Mouse (Mus musculus): ENCODE measurements around the gene Tigd3. TPM values are rescaled to one million over a fixed set of nuclear protein-coding genes. Genes with fewer than 3 reads are reported as not detected.

Tigd3 gene
- polyA plus RNA-seq, 1 experiment from 2014 or later, result 12.9 TPM

DNA sequence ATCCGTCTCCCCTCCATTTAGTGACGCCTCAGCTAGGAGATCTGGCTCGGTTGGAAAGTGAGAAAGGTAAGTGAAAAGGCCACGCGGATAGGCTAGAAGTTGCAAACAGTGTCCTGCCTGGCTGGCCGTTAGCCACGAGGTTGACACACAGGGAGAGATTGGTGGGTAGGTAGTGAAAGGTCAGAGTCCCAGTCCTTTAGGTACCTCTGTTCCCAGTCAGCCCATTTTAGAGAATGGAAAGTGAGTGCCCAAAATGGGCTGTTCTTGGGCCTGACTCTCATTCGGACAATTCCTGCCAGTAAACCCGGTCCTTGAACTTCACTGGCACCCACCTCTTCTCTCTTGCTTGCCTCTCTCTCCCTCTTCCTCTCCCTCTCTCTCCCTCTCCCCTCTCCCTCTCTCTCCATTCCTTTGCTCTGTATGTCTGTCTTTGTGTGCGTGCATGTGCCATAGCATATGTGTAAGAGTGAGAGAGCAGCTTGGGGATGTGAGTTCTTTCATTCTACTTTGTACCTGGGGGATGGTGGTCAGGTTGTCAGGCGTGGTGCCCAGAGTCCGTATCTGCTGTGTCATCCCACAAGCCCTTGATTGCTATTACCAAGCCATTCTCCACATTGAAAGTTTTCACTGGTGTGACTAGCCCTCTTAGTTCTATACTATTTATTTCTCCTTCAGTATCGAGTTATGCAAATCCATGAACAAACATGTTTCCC is 19.2 kb upstream of the Tigd3 start, which contains the start of gene Dpf2:
TSS of gene Dpf2 (minus strand) at position 4 of the 713 bp plus-strand sequence.
- H3K27ac ChIP-seq (replicated peaks), result peak within 1 kb of the TSS; percentile 81
- H3K9me3 ChIP-seq, result no peaks in the 10 kb centered on the region
- H3K4me2 ChIP-seq (replicated peaks), result peak within 1 kb of the TSS; percentile 73
- ATAC-seq (replicated peaks), result peak; percentile 15; the same call in 1 of the 2 replicates
- peaks cover 8% of the 10 kb centered on the region for H3K36me3 ChIP-seq
- peak within 1 kb of the TSS; percentile 94 for H3K4me3 ChIP-seq
- H3K27me3 ChIP-seq, result no peaks in the 10 kb centered on the region
- peak within 1 kb of the TSS; percentile 90 for H3K9ac ChIP-seq (replicated peaks)
- peaks cover 32% of the 10 kb centered on the region for H3K4me1 ChIP-seq
- WGBS, result 21% methylated on average over 13 of the region's 13 CpGs

DNA sequence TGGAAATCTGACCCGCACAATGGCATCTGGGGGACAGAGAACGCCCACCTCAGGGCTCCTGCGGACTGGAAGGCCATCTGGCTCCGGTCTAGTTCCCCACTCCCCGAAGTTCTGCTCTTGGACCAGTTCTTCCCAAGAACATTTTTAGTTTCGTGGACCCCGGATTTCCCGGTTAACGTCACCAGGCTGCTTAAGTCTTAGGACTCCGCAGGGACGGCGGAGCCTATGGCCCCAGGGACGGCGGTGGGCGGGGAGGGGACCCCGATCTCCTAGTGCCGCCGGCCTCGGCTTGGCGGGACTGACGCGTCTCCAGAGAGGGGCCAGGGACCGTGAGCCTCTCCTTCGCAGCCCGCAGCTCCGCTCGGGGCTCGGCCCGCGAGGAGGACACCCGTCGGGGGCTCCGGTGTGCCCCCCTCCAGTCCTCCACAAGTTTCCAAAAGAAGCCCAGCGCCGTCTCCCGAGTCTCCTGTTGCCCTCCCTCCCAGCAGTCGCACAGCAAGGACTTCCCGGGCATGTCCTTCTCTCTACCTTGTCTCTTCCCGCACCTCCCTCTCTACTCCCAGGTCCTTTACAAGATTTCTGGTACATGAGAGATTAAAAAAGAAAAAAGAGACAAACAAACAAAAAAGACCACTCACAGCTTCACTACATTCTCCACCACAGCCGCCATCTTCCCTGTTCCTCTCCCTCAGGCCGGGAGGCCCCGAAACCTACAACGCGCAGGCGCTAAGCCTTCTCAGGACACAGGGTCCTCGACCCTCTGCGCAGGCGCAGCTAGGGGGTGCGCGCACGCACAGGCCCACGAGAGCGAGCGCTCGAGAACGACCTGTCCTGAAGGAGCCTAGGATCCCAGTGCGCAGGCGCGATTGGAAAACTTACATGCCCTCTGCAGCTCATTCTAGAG is 18.4 kb upstream of the Tigd3 start:
- peaks cover 32% of the 10 kb centered on the region for H3K4me1 ChIP-seq
- peaks cover 2% of the 10 kb centered on the region; the same call in 1 of the 2 replicates for H3K36me3 ChIP-seq
- no peaks in the 10 kb centered on the region for H3K9me3 ChIP-seq
- ATAC-seq (replicated peaks), result peak; percentile 96
- under 1% methylated on average over 59 of the region's 59 CpGs for WGBS
- peak overlapping the region; percentile 81 for H3K27ac ChIP-seq (replicated peaks)
- H3K9ac ChIP-seq (replicated peaks), result peak overlapping the region; percentile 90
- peak overlapping the region; percentile 73 for H3K4me2 ChIP-seq (replicated peaks)
- H3K27me3 ChIP-seq, result no peaks in the 10 kb centered on the region
- peak overlapping the region; percentile 94 for H3K4me3 ChIP-seq

DNA sequence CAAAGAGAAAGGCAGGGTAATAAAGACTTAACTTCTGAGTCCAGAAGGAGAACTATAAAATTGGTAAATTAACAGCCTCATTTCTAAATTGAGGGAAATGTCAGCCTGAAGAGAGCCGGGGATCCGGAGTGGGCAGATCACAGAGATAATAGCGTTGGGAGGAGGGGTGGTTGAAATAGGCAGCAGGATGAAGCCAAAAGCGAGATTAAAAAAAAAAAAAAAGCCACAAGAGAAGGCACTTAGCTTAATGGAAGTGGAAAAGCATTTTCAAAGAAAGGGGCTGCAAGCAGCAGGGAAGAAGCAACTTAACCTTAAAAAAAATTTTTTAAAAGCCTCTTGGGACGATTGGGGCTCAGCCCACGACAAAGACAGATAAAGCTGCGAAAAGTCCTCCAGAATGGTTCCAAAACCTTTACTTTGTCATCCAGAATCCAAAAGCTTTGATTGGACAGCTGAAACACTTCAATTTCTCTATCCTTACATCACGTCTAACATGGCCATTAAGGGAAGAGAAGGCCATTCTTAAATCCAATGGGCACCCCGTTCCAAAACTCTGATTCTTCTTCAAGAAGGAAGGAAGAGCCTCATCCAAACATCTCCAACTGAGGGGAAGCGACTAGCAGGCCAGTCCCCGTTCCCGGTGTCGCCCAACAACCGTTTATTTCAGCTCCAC is 17.6 kb upstream of the Tigd3 start:
- peaks cover 32% of the 10 kb centered on the region for H3K4me1 ChIP-seq
- WGBS, result 6% methylated on average over 14 of the region's 14 CpGs
- peaks cover 7% of the 10 kb centered on the region for H3K36me3 ChIP-seq
- ATAC-seq (replicated peaks), result no peak
- peak overlapping the region; percentile 94 for H3K4me3 ChIP-seq
- no peaks in the 10 kb centered on the region for H3K27me3 ChIP-seq
- H3K9ac ChIP-seq (replicated peaks), result peak overlapping the region; percentile 90
- no peaks in the 10 kb centered on the region for H3K9me3 ChIP-seq
- H3K27ac ChIP-seq (replicated peaks), result peak overlapping the region; percentile 81
- peak overlapping the region; percentile 73 for H3K4me2 ChIP-seq (replicated peaks)

DNA sequence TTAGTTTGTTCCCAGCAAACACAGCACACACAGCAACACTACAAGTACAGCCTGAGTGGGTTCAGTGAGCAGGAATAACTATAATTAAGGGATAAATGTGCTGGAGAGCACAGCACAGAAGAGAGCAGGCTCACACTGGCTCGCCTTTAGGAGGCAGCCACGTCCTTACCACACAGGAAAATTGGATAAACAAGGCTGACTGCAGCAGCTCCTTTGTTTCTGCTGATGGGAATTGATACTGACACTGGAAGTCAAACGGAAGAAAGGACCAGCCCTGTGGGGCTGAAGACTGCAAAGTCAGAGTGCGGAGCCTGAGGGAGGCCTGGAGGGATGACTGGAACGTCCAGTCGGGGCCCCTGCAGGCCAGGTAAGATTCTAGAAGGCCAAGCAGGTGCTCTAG is 16.3 kb upstream of the Tigd3 start:
- Histone ChIP-seq H3K27me3 (no peaks in the 10 kb centered on the region), H3K27ac (replicated peaks) (peak overlapping the region; percentile 69), H3K4me1 (peaks cover 32% of the 10 kb centered on the region), H3K4me3 (peak overlapping the region; percentile 27), H3K4me2 (replicated peaks) (peak overlapping the region; percentile 73), H3K9ac (replicated peaks) (0 out of 2 replicates have a peak overlapping the region, but pooled peaks have one; percentile 27), H3K36me3 (peaks cover 21% of the 10 kb centered on the region), H3K9me3 (no peaks in the 10 kb centered on the region)
- ATAC-seq (replicated peaks), result no peak
- WGBS, result 54% methylated on average over 6 of the region's 6 CpGs

DNA sequence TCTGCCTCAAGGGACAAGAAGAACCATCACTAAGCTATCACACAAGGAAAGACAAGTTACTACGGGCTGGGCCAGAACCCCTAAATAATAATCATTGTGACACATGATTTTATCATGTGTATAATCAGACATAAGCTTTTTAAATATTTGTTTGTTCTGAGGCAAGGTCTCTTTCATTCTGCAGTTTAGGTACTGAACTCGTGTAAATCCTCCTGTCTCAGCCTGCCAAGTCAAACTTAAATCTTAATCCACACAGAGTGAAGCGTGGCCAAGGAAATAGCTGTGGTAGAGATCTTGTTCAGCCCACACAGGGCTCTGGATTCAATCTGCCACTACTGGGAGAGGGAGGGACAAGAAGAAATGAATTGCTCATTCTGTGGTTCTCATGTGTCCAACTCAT is 13.3 kb upstream of the Tigd3 start:
- Histone ChIP-seq H3K27ac (replicated peaks) (no peak overlapping the region), H3K27me3 (no peaks in the 10 kb centered on the region), H3K4me1 (peaks cover 24% of the 10 kb centered on the region), H3K4me3 (no peak overlapping the region), H3K36me3 (peaks cover 50% of the 10 kb centered on the region), H3K9ac (replicated peaks) (no peak overlapping the region), H3K4me2 (replicated peaks) (no peak overlapping the region), H3K9me3 (no peaks in the 10 kb centered on the region)
- WGBS, result 94% methylated on average over 3 of the region's 3 CpGs
- ATAC-seq (replicated peaks), result no peak

DNA sequence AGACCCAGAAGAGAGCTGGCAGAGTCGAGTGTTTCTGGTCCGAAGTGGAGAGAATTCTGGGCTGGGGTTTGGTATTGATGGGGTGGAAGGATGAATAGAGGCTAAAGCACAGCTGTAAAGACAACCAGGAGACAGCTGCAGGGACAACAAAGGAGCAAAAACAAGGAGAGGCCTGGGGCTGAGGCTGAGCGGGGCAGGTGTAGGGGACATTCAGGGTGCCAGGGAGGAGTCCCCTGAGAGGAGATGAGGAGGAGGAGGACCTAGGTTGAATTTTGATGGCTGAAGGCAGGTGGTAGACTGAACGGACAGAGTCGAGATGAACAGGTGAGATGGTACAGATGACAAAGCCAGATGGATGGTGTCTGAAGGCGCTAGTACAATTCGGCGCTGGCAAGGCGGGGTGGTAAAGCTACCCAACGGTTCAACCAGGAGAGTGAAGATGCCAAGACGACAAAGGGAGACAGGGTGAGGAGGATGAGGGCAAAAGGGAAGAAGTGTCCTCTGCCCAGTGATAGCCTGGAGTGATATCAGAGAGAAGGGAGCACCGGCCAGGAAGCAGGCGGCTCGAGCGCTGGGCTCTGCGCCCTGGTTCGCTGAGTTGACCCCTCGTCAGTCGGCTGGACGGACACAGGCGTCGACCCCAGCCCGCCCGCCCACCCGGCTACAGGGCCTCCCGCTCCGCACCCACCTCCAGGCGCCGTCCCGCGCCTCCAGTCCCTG is 507 bp downstream of the Tigd3 start:
- Histone ChIP-seq H3K27me3 (no peaks in the 10 kb centered on the region), H3K4me1 (peaks cover 30% of the 10 kb centered on the region), H3K4me2 (replicated peaks) (peak overlapping the region; percentile 69), H3K36me3 (peaks cover 21% of the 10 kb centered on the region), H3K9ac (replicated peaks) (peak overlapping the region; percentile 93), H3K4me3 (peak overlapping the region; percentile 75), H3K9me3 (no peaks in the 10 kb centered on the region), H3K27ac (replicated peaks) (peak overlapping the region; percentile 77)
- 5% methylated on average over 29 of the region's 31 CpGs for WGBS
- ATAC-seq (replicated peaks), result peak; percentile 33

DNA sequence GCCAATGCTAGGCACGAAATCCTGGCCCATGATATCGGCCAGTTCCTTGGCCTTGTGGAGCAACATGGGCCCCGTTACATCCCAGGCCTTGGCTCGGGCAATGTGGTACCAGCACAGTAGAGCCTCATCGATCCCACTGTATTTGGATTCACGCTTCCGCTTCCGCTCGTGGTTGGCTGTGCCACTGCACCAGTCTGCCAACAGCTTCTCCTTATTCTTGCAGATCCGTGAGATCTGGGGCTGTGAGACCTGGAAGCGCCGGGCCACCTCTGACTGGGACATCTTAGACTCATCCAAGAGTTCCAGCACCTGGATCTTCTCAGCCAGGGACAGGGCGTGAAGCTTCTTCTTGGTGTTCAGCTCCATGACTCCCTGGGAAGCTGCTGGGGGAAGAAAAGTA is 1.2 kb downstream of the Tigd3 start:
- WGBS, result 86% methylated on average over 13 of the region's 13 CpGs
- peaks cover 16% of the 10 kb centered on the region for H3K36me3 ChIP-seq

DNA sequence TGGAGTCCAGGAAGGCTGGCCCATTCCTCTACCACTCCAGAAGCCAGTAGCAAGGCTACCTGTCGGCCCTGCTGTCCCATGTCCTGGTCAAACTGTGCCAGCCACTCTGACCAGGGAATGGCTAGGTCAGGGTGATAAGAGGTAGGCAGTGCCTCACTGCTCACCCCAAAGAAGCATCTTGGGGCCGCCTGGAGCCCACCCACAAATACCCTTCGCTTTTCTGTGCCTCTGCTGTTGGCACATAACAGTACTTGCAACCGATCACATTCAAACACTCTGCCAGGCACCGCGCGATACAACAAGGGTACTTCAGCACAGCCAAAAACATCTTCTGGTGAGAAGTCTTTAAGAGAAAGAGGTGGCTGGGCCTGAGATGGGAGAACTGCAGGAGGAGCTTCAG is 1.7 kb downstream of the Tigd3 start:
- no peak for ATAC-seq (replicated peaks)
- H3K9ac ChIP-seq (replicated peaks), result no peak overlapping the region
- 91% methylated on average over 7 of the region's 7 CpGs for WGBS
- no peak overlapping the region for H3K27ac ChIP-seq (replicated peaks)
- H3K4me3 ChIP-seq, result no peak overlapping the region
- H3K9me3 ChIP-seq, result no peaks in the 10 kb centered on the region
- H3K4me2 ChIP-seq (replicated peaks), result peak overlapping the region; percentile 69; the same call in 1 of the 2 replicates
- H3K36me3 ChIP-seq, result peaks cover 13% of the 10 kb centered on the region
- H3K27me3 ChIP-seq, result no peaks in the 10 kb centered on the region
- peaks cover 30% of the 10 kb centered on the region for H3K4me1 ChIP-seq

More for the DNA sequence above, 1.2 kb downstream of the Tigd3 start:
- ATAC-seq (replicated peaks), result no peak
- Histone ChIP-seq H3K4me1 (peaks cover 30% of the 10 kb centered on the region), H3K4me3 (peak overlapping the region; percentile 75), H3K9me3 (no peaks in the 10 kb centered on the region), H3K4me2 (replicated peaks) (peak overlapping the region; percentile 69), H3K27me3 (no peaks in the 10 kb centered on the region), H3K9ac (replicated peaks) (peak overlapping the region; percentile 93), H3K27ac (replicated peaks) (peak overlapping the region; percentile 77; the same call in 1 of the 2 replicates)

DNA sequence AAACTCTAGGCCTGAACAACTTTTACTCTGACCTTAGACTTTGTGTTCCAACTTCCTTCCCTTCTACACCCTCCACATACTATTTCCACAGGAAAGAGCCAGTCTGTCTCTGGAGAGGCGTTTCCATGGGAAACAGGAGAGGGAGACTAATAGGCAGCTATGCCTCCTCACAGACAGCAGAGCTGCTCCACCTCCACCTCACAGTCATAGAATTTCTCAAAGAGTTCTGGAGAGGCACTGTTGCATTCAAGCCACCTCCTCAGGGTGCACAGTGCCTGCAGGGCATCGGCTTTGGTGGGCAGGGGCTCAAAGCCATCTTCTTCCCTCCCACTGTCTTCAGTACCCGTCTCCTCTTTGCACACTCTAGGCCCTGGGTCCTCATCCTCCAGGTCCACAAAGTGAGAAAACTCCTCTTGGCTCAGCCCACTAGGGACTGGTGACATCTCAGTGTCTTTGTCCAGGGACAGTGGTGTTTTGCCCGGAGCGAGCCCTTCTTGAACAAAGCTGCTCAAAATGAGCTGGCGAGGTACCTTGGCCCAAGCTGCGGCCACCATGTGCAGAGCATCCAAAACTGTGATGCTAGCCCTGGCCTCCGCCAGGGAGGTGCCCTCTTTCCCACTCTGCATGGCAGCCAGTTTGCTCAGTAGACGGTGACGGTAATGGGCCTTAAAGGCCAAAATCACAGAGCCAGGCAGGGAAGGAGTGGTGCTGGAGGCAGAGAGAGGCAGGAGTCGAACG is 2.3 kb downstream of the Tigd3 start:
- no peak for ATAC-seq (replicated peaks)
- Histone ChIP-seq H3K27ac (replicated peaks) (no peak overlapping the region), H3K27me3 (no peaks in the 10 kb centered on the region), H3K36me3 (peaks cover 11% of the 10 kb centered on the region), H3K4me2 (replicated peaks) (no peak overlapping the region), H3K9me3 (no peaks in the 10 kb centered on the region), H3K4me1 (peaks cover 30% of the 10 kb centered on the region), H3K9ac (replicated peaks) (no peak overlapping the region), H3K4me3 (no peak overlapping the region)
- WGBS, result 94% methylated on average over 12 of the region's 12 CpGs

DNA sequence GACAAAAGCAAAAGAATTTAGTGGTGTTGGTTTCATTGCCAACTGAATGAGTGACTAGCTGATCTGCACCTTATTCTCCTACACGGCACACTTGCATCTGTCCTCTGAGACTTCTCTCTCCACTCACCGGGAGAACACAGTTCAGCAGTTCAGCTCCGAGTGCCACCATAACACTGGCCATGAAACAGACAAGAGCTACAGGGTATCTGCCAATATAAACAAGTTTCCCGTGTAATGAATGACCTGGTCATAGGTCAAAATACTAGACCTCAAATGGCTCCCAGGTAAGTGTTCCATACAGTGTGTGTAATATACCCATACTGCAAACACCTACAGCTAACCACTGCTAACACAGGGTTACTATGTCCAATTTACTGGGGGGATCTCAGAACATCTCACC is 4.7 kb downstream of the Tigd3 start:
- no peaks in the 10 kb centered on the region for H3K9me3 ChIP-seq

More for the DNA sequence above, 4.7 kb downstream of the Tigd3 start:
- Histone ChIP-seq H3K4me2 (replicated peaks) (no peak overlapping the region), H3K27me3 (no peaks in the 10 kb centered on the region), H3K27ac (replicated peaks) (no peak overlapping the region), H3K9ac (replicated peaks) (no peak overlapping the region), H3K4me3 (no peak overlapping the region), H3K36me3 (0 out of 2 replicates have a peak, but pooled peaks cover 4% of the 10 kb centered on the region), H3K4me1 (peaks cover 25% of the 10 kb centered on the region)
- WGBS, result 81% methylated on average over 4 of the region's 4 CpGs
- no peak for ATAC-seq (replicated peaks)
